Mouse (Mus musculus) mesoderm, embryonic 11.5 days (tissue): ENCODE results near the gene Inpp4b.
A peak's percentile ranks its signal among the peaks of the same experiment; 100 is the strongest.

Experiments used
- DNase-seq: peaks from one replicate; pipeline ENCODE4 v3.0.0-alpha.2; 2012; ENCODE audit warnings: low read depth, low spot score

Inpp4b gene

DNA sequence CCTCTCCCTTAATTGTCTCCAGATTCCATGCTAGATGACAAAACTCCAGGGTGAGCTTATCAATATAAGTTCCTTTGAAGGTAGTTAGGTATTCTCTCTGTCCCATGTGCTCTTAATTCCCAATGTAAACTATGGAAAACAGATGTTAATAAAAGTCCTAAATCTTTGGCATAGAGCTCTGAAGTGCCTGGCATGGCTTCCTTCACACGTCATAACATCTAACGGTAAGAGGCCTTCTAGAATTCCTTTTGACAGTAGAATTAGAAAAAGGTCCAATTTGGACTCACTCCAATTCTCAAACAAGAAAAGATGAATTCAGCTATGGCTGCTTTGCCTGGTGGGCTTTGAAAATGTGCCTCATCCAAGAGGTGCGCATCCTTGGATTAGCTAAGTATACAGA is 236.6 kb downstream of the Inpp4b start:
- no peak for DNase-seq

DNA sequence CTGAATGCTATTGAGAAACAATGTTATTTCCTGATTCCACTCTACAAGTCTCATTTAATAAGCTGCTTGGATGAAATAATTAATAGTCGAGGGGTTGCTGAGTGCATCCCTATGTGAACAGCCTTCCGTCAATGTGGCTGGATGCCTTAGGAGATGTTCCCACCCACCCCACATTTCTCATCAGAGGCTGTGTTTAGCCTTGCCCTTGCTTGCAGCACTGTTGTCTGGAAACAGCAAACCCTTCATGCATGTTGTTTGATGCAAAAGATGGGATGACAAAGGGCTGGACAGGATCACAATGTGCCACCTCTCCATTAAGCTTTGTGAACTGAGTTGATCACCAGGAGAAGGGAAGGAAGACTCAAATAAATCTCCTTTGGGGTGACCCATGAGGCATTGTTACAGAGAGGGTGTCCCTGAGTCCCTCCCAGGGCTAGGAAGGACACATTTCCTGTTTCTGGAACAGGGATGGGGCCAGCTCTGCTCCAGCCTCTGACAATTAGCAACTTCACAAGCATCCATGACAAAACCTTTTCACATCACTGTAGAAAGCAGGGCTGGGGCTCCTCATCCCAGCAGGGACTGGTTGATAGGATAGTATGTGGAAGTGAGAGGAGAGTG is 239.6 kb downstream of the Inpp4b start:
- DNase-seq, result no peak

DNA sequence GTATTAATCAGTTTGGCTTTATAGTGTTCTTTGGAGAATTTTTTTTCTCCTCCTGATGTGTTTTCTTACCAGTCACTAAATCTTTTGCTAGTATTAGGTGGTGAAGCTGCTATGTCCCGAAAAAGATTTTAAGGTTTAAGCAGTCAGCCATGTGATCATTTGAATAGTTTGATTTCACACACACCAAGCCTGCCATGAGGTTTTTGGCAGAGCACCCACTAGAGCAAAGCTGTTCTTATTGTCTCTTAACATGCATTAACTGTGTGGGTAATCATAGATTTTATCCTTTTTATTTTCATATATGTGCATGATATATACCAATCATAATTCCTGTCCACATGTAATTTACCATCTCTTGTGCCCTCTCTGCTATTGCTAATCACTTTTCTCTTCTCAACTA is 240.6 kb downstream of the Inpp4b start:
- no peak for DNase-seq

DNA sequence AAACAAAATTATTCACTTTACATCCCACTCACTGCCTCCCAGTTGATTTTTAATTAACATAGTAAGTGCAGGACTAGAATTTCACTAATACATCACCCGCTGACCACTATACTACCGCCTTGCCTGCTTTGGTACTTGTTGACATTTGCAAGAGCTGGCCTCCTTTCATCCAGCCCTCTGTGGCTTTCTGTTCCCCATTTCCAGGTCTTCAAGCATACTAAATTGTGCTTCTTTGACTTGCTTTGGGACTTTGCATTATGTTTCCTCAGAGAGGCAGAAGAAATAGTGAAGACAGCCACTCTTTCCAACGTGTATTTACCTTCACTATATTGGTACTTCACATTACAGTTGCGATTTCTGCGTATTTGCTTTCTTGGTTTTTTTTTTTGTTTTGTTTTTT is 244.4 kb downstream of the Inpp4b start:
- DNase-seq, result no peak

DNA sequence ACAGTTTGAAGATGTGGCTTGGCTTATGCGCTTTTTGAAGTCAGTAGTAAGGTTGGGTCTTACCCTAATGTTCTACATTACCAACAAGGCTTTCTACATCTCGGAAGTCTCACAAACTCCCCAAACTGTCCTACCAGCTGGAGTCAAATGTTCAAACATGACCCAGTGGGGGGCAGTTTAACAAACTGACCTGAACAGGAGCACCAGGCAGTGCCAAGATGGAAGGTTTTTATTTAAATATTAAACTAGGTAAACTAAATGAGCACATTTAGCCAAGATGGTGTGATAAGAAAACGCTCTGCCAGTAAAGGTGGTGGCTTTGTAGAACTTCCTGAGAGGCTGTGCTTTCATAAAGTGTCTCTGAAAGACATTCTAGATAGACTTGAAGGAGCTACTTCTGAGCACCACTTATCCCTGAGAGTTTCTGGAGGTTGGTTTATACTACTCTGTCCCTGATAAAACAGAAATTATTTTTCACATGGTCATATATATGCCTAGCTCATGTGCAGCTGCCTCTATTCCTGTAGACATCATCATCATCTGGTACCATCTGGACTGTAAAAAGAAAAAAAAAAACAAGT is 251.9 kb downstream of the Inpp4b start:
- no peak for DNase-seq

DNA sequence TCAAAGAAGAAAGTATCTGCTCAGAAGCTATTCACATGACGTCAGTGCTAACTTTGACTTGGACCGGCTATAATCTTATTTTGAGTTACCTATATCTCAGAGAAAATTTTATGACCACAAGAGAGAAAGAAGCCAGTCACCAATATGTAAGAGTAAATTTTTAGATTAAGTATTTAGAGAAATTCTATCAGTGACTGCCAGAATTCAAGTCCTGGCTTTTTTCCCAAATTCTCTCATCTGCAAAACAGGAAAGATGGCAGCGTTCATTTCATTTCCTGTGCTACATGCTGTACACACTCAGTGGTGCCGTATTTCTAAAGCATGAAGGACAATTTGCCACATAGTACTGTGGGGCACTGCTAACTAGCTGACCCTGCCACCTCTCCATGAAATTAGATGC is 256.9 kb downstream of the Inpp4b start:
- DNase-seq, result no peak

DNA sequence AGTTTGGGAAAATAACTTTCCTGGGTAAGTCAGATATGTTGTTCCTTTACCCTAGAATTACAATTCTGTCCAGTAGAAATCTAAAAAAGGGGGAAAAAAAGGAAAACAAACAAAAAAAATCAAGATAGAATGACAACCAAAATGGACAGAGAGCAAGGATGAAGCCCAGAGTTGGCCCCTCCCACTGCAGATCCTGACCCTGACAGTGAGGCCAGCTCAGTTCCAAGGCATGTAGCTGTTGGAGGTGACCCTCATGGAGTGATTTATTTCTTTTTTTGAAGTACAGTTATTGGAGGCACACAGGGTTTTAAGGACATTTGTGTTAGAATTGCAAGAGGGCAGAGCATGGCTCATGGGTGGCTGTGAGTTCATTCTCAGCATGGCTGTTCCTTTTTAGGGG is 258.8 kb downstream of the Inpp4b start:
- DNase-seq, result no peak

DNA sequence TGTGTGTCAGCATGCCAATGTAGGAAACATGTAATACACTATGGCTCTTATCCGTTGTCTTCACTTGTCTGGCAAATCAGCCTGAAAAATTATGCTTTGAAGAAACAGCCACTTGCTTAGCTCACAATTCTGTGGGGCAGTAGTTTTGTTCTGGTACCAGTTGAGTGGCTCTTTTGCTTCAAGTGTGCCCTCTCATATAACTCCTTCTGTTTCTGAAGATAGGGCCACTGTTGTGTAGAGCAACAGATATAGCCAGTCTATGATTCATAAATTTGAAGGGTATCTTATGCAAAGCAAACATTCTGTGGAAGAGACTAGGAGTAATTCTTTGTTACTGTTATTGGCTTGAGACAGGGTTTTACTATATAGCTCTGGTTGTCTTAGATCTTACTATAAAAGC is 265.7 kb downstream of the Inpp4b start:
- DNase-seq, result no peak

DNA sequence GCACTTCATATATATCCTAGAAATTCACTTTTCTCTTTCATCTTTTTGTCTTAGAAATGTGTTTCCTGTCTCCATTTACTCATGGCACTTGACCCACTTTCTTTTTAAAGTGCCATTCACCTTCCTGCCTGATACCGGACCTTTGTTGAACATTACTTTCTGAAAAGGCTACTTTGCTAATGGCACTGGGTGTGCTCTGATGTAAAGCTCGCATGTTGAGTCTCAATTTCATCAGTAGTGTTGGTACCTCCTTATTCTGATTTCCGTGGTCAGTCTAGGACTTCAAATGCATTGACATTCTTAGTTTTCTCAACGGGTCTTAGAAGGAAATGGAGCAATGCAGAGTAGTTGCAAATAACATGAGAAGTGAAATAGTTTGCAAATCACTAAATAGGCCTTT is 266.7 kb downstream of the Inpp4b start:
- no peak for DNase-seq

DNA sequence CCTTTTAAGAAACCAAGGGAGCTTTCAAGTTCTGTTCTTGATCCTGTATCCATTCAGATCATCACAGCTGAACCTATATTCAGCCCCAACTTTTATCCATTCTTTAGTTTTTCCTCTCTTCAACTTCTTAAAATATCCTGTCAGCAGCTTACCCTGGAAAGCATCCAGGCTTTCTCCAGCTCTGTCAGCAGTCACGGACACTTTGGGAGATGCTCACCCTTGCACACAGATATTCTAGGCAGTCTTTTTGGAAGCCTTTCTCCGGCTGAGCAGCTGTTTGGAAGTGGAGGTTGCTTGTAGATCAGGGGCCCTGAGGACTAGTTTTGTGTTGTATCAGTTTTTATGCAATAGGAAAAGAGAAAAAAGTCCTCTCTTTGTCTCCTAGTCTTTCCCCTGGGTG is 270.3 kb downstream of the Inpp4b start:
- no peak for DNase-seq

DNA sequence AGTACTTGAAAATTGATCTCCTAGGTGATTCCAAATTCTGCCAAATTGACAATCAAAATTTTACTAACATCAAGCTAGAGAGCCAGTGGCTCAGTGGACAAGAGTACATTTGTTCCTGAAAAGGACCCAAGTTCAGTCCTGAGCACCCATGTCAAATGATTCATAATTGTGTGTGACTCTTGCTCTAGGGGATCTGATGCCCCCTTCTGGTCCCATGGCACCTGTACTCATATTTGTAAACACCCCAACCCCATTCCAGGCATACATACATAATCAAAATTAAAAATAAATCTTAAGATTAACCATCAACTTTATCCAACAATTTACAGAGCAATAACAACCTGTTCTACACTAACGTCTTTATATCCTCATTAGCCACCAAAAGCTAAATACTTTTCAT is 271.8 kb downstream of the Inpp4b start:
- DNase-seq, result no peak

DNA sequence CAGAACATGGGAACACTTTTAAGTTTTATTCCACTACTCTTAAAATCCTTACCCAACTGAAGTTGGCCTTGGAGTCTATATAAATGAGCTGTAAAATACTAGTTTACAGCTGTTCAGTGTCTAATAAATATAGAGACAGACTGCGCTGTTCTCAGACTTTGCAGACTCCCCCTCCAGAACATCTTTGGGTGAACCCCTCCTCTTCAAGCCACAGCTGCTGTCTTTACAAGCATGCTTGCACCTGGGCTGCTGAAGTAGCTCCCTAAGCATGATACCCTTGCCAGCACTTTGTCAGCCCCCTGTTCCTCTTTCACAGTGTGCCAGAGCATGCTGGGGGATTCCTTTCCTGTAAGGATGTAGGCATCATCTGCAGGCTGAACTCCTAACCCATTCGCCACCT is 272.2 kb downstream of the Inpp4b start:
- no peak for DNase-seq

DNA sequence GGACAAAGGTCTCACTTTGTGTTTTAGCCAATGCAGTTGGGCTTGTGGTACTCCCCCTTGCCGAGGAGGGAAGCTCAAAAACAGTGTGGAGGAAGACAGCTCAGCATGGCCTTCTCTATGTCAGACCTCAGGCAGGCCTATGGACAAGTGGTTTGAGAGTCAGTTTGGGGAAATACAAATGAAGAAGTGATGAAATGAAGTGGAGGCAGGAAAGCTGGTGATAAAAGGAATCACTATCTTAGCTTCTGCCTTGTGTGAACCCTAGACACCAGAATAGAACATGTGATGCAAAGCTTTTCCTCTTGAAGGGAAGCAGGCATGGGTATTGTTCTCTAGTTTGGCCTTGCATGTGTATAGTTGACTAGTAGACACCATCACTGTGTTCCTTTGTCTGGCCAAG is 273.2 kb downstream of the Inpp4b start:
- no peak for DNase-seq

DNA sequence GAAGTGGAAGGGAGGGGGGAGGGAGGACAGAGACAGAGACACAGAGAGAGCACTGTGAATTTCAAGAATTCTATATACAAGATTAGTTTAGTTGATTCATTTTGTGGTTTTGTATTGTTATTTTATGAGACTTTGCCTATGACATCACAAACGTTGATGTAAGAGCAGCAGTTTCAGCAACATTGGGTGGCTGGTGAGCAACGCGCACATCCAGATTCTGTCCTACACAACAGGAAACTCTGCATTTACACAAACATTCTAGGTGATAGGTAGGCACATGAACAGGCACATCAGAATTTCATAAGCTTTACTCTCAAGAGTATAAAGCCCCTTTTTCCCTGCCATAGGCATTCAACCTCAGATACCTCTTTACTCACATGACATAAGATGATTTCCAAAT is 276.6 kb downstream of the Inpp4b start:
- no peak for DNase-seq

DNA sequence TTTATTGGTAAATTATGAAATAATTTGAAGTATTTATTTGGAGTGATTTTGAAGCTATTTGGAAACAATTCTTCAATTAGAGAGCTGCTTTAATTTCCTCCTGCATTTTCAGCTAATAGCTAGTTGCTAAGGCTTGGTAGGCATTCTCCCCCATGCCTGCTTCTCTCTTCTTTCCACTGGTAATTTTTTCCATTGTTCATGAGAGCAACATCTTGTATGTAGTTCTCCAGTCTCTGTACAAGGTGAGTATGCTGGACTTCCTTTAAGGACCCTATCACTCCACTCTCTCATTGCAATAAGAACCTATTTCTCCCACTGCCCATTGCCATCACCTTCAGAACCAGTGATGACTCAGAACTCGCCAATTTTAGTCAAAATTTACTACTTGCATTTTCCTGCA is 292.7 kb downstream of the Inpp4b start:
- no peak for DNase-seq

DNA sequence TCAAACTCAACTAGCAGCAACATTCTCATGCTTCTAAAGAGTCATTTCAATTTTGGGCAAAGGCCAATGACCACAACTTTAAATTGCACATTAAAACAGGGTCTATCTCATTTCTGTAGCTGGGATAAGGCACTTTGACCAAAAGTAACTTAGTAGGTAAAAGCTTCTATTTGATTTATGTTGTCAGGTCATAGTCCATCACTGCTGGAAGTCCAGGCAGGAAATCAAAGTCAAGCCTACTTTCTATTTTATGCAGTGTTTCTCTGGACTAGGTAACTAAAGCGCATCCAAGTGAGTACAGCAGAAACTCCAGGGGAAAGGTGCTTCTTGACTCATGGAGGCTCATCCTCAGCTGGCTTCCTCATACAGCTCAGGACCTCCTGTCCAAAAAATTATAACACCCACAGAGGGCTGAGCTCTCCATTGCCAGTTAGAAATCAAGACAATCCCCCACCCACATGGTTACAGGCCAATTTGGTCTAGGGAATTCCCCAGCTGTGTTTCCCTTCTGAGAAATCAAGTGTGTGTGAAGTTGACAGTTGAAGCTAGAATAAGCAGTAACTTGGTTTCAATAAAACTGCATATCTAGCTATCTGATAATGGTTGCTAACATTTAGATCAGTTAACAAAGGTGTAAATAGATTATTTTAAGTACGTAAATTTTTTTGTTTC is 293.7 kb downstream of the Inpp4b start:
- no peak for DNase-seq

DNA sequence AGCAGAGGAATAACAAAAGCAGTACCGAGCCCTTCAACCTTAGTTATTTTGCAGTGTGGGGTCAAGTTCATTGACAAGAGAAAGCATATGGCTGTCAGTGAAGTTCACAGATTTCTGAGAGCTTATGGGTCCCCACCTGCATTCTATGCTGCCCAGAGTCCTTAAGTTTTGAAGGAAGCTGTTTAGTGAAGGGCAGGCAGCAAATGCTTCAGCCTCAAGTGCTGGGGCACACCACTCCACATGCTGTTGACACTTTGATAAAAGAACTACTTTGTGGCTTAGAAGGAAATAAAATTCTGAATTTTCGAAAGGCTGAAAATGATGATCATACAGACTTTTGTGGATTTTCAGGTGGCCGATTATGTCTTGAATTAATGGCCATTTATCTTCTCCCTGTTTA is 296.1 kb downstream of the Inpp4b start:
- no peak for DNase-seq

DNA sequence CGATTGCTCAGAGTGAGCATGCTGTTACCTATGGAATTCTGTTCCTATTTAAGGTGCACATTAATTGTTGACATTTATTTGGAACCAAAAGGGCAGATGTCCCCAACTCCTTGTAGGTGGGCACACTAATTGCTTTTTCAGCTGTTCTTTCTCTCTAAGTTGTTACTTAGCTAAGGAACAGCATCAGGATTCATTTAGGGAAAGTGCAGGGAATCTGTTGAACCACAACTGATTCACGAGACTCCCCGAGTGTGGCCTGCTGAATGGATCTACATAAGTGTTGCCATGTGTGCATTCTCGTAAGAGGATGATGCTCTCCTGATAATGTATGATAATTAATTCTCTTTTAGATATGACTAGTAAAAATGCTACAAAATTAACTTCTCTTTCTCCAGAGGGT is 297.5 kb downstream of the Inpp4b start:
- peak; percentile 61 for DNase-seq

DNA sequence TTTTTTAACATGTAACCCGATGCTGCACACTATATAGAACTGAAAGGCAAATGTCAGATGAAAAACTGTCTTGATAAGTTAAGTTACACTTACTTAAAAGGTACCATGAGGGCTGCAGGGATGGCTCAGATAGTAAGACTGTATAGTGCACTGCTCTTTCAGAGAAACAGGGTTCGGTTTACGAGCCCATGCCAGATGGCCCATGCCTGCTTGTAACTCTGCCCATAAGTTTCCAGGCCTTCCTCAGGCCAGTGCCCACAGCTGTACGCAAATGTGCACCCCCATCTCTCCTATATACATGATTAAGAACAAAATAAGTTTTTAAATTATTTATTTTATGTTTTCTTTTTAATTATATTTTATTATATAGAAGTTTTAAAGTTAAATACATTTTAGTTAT is 300.7 kb downstream of the Inpp4b start:
- DNase-seq, result no peak

DNA sequence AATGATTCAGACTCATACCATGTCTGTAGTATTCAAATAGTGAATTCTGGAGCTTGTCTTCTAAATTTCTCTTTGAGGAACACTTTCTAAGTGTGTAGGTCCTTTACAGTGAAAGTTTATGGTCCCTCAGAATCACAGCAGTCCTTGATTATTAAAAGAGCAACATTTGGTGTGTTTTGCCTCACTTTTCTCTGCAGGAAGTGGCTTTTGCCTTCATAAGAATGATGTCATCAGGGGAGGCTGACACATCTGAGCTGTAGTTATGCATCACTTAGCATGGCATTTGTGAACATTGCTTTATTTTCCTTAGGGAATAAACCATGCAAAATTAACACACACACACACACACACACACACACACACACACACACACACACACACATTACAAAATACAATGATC is 349.8 kb downstream of the Inpp4b start:
- no peak for DNase-seq

DNA sequence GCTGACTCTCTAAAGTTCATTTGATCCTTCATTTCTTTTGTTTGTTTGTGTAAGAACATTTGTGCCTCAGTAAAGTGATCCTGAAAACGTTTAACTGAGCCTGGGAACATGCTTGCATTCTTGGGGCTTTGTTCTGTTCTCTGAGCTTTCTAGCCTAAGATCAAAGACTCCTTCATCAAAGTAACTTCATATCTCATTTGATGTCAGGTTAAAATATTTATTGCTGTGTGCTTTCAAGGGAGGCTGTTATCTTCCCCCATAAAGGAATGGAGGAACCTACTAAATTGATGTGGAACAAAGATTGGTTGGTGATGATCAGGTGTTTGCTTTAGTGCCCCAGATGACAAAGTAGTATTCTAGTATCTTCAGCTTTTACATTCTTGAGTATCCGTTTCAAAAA is 352.5 kb downstream of the Inpp4b start:
- no peak for DNase-seq

DNA sequence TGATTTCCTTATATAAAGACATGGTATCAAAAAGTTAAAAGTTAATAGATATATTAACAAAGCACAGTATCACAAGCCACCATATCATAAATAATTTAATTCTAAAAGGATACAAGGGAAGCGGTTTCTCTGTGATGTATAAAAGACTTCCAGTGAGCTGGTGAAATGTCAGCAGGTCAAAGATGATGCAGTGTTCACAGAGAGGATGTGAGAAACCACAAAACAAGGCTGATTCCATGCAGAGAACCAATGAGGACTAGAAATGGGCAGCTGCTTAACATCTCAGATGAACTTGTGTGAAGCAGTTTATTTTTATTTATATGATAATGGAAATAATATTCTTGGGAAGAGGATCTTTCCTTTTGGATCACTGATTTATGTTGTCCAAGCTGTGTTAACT is 359.7 kb downstream of the Inpp4b start:
- DNase-seq, result no peak

DNA sequence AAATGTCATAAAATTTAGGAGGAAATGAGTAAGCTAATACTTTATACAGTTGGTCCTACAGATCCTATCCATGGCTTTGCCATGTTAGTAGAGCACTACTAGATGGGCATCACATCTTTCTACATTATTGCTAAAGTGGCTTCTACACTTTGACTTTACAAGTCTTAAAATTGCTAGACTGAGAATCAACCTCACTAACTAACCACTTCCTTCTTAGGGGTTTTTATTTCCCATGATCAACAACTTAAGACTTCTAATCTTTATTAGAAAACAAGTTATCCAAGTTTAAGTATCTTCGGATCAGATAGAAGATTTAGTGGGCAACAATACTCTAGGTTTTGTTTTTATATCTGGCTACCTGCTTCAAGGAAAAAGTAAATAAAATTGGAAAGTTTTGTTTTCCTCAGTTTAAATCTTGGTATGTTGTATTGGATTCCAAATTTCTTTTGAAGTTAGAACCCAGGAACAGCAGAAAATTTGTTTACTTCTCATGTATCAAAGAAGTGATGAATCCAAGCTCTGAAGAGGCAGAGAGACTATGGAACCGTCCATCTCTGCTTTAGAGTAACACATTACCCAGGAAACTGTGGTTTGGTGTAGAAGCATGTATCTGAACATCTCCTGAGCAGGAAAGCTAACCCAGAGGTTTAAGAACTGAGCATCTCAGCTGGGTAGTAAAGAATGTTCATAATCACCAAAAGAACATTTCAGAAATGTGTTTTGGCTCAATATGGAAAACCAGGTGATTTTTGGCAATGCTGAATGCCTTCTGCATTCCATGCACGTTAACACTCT is 361.4 kb downstream of the Inpp4b start:
- DNase-seq, result no peak
